Mouse (Mus musculus): ENCODE measurements at regions not wholly inside any gene's neighbourhood (a gene's known extent, or its start where the extent isn't known, plus 50 kb on each side); places are given as distances from the start of the nearest gene placed in this dataset.

GRCm38 (mm10) chr2:11012312-11012860 is 159.5 kb upstream of the Prkcq start:
- 0 out of 2 replicates have a peak, but pooled peaks cover 2% of the 10 kb centered on the region for H3K4me1 ChIP-seq (ENCODE audit: insufficient read depth)
- H3K9me3 ChIP-seq (ENCODE audit: low read length), result no peaks in the 10 kb centered on the region
- no peak for TF ChIP-seq CTCF (IDR thresholded peaks at IDR 0.05; ENCODE audit: low read depth)
- no peak for DNase-seq
- no peak for ATAC-seq
- no peak overlapping the region for H3K4me2 ChIP-seq (ENCODE audit: low read depth)
- WGBS, result 82% methylated on average over 4 of the region's 4 CpGs
- H3K27ac ChIP-seq (ENCODE audit: low read depth, low read length), result no peak overlapping the region
- no peaks in the 10 kb centered on the region for H3K27me3 ChIP-seq (ENCODE audit: insufficient read depth, low read length)
- H3K4me3 ChIP-seq (ENCODE audit: low read depth, low read length), result no peak overlapping the region
- H3K9ac ChIP-seq, result no peak overlapping the region
- no peaks in the 10 kb centered on the region for H3K36me3 ChIP-seq (ENCODE audit: insufficient read depth)

- DNase-seq (no peak), ATAC-seq (no peak)
- Histone ChIP-seq H3K27ac (ENCODE audit: low read depth, low read length) (no peak overlapping the region), H3K9me3 (ENCODE audit: low read length) (no peaks in the 10 kb centered on the region), H3K4me2 (ENCODE audit: low read depth) (no peak overlapping the region), H3K4me1 (ENCODE audit: insufficient read depth) (0 out of 2 replicates have a peak, but pooled peaks cover 2% of the 10 kb centered on the region), H3K9ac (no peak overlapping the region), H3K27me3 (ENCODE audit: insufficient read depth, low read length) (no peaks in the 10 kb centered on the region), H3K4me3 (ENCODE audit: low read depth, low read length) (no peak overlapping the region), H3K36me3 (ENCODE audit: insufficient read depth) (no peaks in the 10 kb centered on the region)
- WGBS, result 91% methylated on average over 3 of the region's 3 CpGs
- TF ChIP-seq CTCF (IDR thresholded peaks at IDR 0.05; ENCODE audit: low read depth), result no peak
Measured at GRCm38 (mm10) chr2:11013154-11013553, 158.8 kb upstream of the Prkcq start.

GRCm38 (mm10) chr2:11016446-11016845 is 155.5 kb upstream of the Prkcq start:
- H3K9me3 ChIP-seq (ENCODE audit: low read length), result no peaks in the 10 kb centered on the region
- no peak overlapping the region for H3K9ac ChIP-seq
- H3K4me3 ChIP-seq (ENCODE audit: low read depth, low read length), result no peak overlapping the region
- H3K27me3 ChIP-seq (ENCODE audit: insufficient read depth, low read length), result no peaks in the 10 kb centered on the region
- DNase-seq (no peak), ATAC-seq (no peak)
- H3K27ac ChIP-seq (ENCODE audit: low read depth, low read length), result no peak overlapping the region
- TF ChIP-seq CTCF (IDR thresholded peaks at IDR 0.05; ENCODE audit: low read depth), result no peak
- H3K4me2 ChIP-seq (ENCODE audit: low read depth), result no peak overlapping the region
- H3K36me3 ChIP-seq (ENCODE audit: insufficient read depth), result no peaks in the 10 kb centered on the region
- H3K4me1 ChIP-seq (ENCODE audit: insufficient read depth), result no peaks in the 10 kb centered on the region
- WGBS, result 86% methylated on average over 1 of the region's 1 CpGs

GRCm38 (mm10) chr2:11032891-11033290 is 139.0 kb upstream of the Prkcq start:
- no peaks in the 10 kb centered on the region for H3K9me3 ChIP-seq (ENCODE audit: low read length)
- TF ChIP-seq CTCF (IDR thresholded peaks at IDR 0.05; ENCODE audit: low read depth), result no peak
- no peaks in the 10 kb centered on the region for H3K36me3 ChIP-seq (ENCODE audit: insufficient read depth)
- no peak overlapping the region for H3K9ac ChIP-seq
- ATAC-seq (no peak), DNase-seq (no peak)
- WGBS, result 65% methylated on average over 4 of the region's 4 CpGs
- no peak overlapping the region for H3K4me3 ChIP-seq (ENCODE audit: low read depth, low read length)
- H3K4me2 ChIP-seq (ENCODE audit: low read depth), result no peak overlapping the region
- no peak overlapping the region for H3K27ac ChIP-seq (ENCODE audit: low read depth, low read length)
- H3K4me1 ChIP-seq (ENCODE audit: insufficient read depth), result no peaks in the 10 kb centered on the region; the same call in 1 of the 2 replicates
- no peaks in the 10 kb centered on the region for H3K27me3 ChIP-seq (ENCODE audit: insufficient read depth, low read length)

- no peak overlapping the region for H3K9ac ChIP-seq
- H3K27ac ChIP-seq (ENCODE audit: low read depth, low read length), result no peak overlapping the region
- no peak overlapping the region for H3K4me3 ChIP-seq (ENCODE audit: low read depth, low read length)
- H3K4me2 ChIP-seq (ENCODE audit: low read depth), result no peak overlapping the region
- peak; percentile 36 for DNase-seq
- H3K27me3 ChIP-seq (ENCODE audit: insufficient read depth, low read length), result no peaks in the 10 kb centered on the region
- WGBS, result 9% methylated on average over 1 of the region's 1 CpGs
- peak; percentile 61; the same call in 1 of the 2 replicates for ATAC-seq
- no peak for TF ChIP-seq CTCF (IDR thresholded peaks at IDR 0.05; ENCODE audit: low read depth)
- H3K4me1 ChIP-seq (ENCODE audit: insufficient read depth), result no peaks in the 10 kb centered on the region; the same call in 1 of the 2 replicates
- no peaks in the 10 kb centered on the region for H3K9me3 ChIP-seq (ENCODE audit: low read length)
- no peaks in the 10 kb centered on the region for H3K36me3 ChIP-seq (ENCODE audit: insufficient read depth)
Measured at GRCm38 (mm10) chr2:11034178-11034577, 137.7 kb upstream of the Prkcq start.

GRCm38 (mm10) chr2:11037343-11037742 is 134.6 kb upstream of the Prkcq start:
- no peak overlapping the region for H3K27ac ChIP-seq (ENCODE audit: low read depth, low read length)
- no peak overlapping the region for H3K9ac ChIP-seq
- H3K4me1 ChIP-seq (ENCODE audit: insufficient read depth), result no peaks in the 10 kb centered on the region; the same call in 1 of the 2 replicates
- H3K4me2 ChIP-seq (ENCODE audit: low read depth), result no peak overlapping the region
- no peak overlapping the region for H3K4me3 ChIP-seq (ENCODE audit: low read depth, low read length)
- WGBS, result 64% methylated on average over 11 of the region's 11 CpGs
- H3K9me3 ChIP-seq (ENCODE audit: low read length), result no peaks in the 10 kb centered on the region
- DNase-seq (no peak), ATAC-seq (no peak)
- H3K27me3 ChIP-seq (ENCODE audit: insufficient read depth, low read length), result no peaks in the 10 kb centered on the region
- TF ChIP-seq CTCF (IDR thresholded peaks at IDR 0.05; ENCODE audit: low read depth), result no peak
- no peaks in the 10 kb centered on the region for H3K36me3 ChIP-seq (ENCODE audit: insufficient read depth)

GRCm38 (mm10) chr2:11038440-11038839 is 133.5 kb upstream of the Prkcq start:
- ATAC-seq, result no peak
- WGBS, result 80% methylated on average over 5 of the region's 5 CpGs

More at GRCm38 (mm10) chr2:11038440-11038839, 133.5 kb upstream of the Prkcq start:
- no peaks in the 10 kb centered on the region for H3K9me3 ChIP-seq (ENCODE audit: low read length)
- no peak overlapping the region for H3K9ac ChIP-seq
- H3K4me3 ChIP-seq (ENCODE audit: low read depth, low read length), result no peak overlapping the region
- DNase-seq, result no peak
- no peaks in the 10 kb centered on the region; the same call in 1 of the 2 replicates for H3K4me1 ChIP-seq (ENCODE audit: insufficient read depth)
- H3K36me3 ChIP-seq (ENCODE audit: insufficient read depth), result no peaks in the 10 kb centered on the region
- H3K27me3 ChIP-seq (ENCODE audit: insufficient read depth, low read length), result no peaks in the 10 kb centered on the region
- TF ChIP-seq CTCF (IDR thresholded peaks at IDR 0.05; ENCODE audit: low read depth), result no peak
- H3K27ac ChIP-seq (ENCODE audit: low read depth, low read length), result no peak overlapping the region
- no peak overlapping the region for H3K4me2 ChIP-seq (ENCODE audit: low read depth)

Data from forebrain, postnatal 0 days (tissue).